Mouse (Mus musculus) cerebellum, postnatal 4 days (tissue): Measurements from ENCODE around the gene Khdrbs1.
"Not testable (repeated sequence)": the region's sequence is repeated elsewhere in the genome, so short reads cannot be mapped to it uniquely, and the experiment has no call there.

Experiments used
- DNase-seq, 2 experiments: peaks; one replicate each; pipeline ENCODE4 v3.0.0; 2022; ENCODE audit warnings: low spot score in 2 of 2, mixed read lengths in 1 of 2

Khdrbs1 gene

GRCm38 (mm10) chr4:129742232-129743009 lies at the start of gene Khdrbs1:
Gene Khdrbs1 (minus strand): TSS chr4:129742303.
- DNase-seq, result peak; percentile 94 to 98

GRCm38 (mm10) chr4:129791399-129791798 lies 49.3 kb upstream of the Khdrbs1 start:
- DNase-seq, result no peak

- DNase-seq, result no peak
Measured at GRCm38 (mm10) chr4:129790475-129790874, 48.4 kb upstream of the Khdrbs1 start.

GRCm38 (mm10) chr4:129789635-129790034 lies 47.5 kb upstream of the Khdrbs1 start:
- no peak for DNase-seq

- no peak for DNase-seq
Measured at GRCm38 (mm10) chr4:129788693-129789092, 46.6 kb upstream of the Khdrbs1 start.

- DNase-seq, result peak in 1 of 2 experiments; percentile 67
Measured at GRCm38 (mm10) chr4:129785178-129785577, 43.1 kb upstream of the Khdrbs1 start.

- DNase-seq, result no peak
Measured at GRCm38 (mm10) chr4:129783506-129783905, 41.4 kb upstream of the Khdrbs1 start.

GRCm38 (mm10) chr4:129782857-129783331 lies 40.8 kb upstream of the Khdrbs1 start:
- DNase-seq, result no peak

- peak in 1 of 2 experiments; percentile 53 for DNase-seq
Measured at GRCm38 (mm10) chr4:129781881-129782675, 40.0 kb upstream of the Khdrbs1 start.

- DNase-seq, result peak in 1 of 2 experiments; percentile 23
Measured at GRCm38 (mm10) chr4:129771672-129772521, 29.8 kb upstream of the Khdrbs1 start.

GRCm38 (mm10) chr4:129771314-129771671 lies 29.2 kb upstream of the Khdrbs1 start:
- no peak for DNase-seq

- DNase-seq, result no peak
Measured at GRCm38 (mm10) chr4:129770600-129770999, 28.5 kb upstream of the Khdrbs1 start.

GRCm38 (mm10) chr4:129768742-129769141 lies 26.6 kb upstream of the Khdrbs1 start:
- not testable (repeated sequence) for DNase-seq

GRCm38 (mm10) chr4:129767782-129768181 lies 25.7 kb upstream of the Khdrbs1 start:
- DNase-seq, result no peak

GRCm38 (mm10) chr4:129765351-129765750 lies 23.2 kb upstream of the Khdrbs1 start:
- no peak for DNase-seq

GRCm38 (mm10) chr4:129762496-129762895 lies 20.4 kb upstream of the Khdrbs1 start:
- DNase-seq, result not testable (repeated sequence)

- DNase-seq, result no peak
Measured at GRCm38 (mm10) chr4:129761606-129762005, 19.5 kb upstream of the Khdrbs1 start.

GRCm38 (mm10) chr4:129755455-129755854 lies 13.4 kb upstream of the Khdrbs1 start:
- no peak for DNase-seq

GRCm38 (mm10) chr4:129754742-129755141 lies 12.6 kb upstream of the Khdrbs1 start:
- DNase-seq, result no peak

GRCm38 (mm10) chr4:129750430-129750829 lies 8.3 kb upstream of the Khdrbs1 start:
- no peak for DNase-seq

GRCm38 (mm10) chr4:129746591-129746990 lies 4.5 kb upstream of the Khdrbs1 start:
- DNase-seq, result no peak

GRCm38 (mm10) chr4:129746106-129746505 lies 4.0 kb upstream of the Khdrbs1 start:
- no peak for DNase-seq
